Mouse (Mus musculus) mouse trophoblast stem cell (cell line): ENCODE measurements around the gene Tacc3.

Experiments used
- in situ Hi-C, 2 experiments: fragments of 300-500 bp; cut with MseI, MboI; formaldehyde crosslinking; loops; 2 replicates in 1 of 2; 3 replicates in 1 of 2; pipeline ENCODE4 v1.15.1; 2025

Tacc3 gene

GRCm38 (mm10) chr5:33655251-33655840, 2.6 kb upstream of the Tacc3 start:
- in situ Hi-C loops: no loop called here

- in situ Hi-C loops: no loop called here
Observed at GRCm38 (mm10) chr5:33656739-33657138, 1.2 kb upstream of the Tacc3 start.

- in situ Hi-C loops: no loop called here
Observed at GRCm38 (mm10) chr5:33657251-33657786, 609 bp upstream of the Tacc3 start.

- in situ Hi-C loops: no loop called here
Observed at GRCm38 (mm10) chr5:33658664-33659050, 729 bp downstream of the Tacc3 start.

- in situ Hi-C loops: no loop called here
Observed at GRCm38 (mm10) chr5:33668223-33668622, 10.3 kb downstream of the Tacc3 start.

- in situ Hi-C loops: no loop called here
Observed at GRCm38 (mm10) chr5:33671659-33672058, 13.7 kb downstream of the Tacc3 start.

GRCm38 (mm10) chr5:33674439-33674838, 16.5 kb downstream of the Tacc3 start:
- in situ Hi-C loops: no loop called here

GRCm38 (mm10) chr5:33675964-33676363, 18.0 kb downstream of the Tacc3 start:
- in situ Hi-C loops: no loop called here

- in situ Hi-C loops: no loop called here
Observed at GRCm38 (mm10) chr5:33678244-33678643, 20.3 kb downstream of the Tacc3 start.

- in situ Hi-C loops: loop anchor here in 1 of 2 experiments (5.0 kb wide), 1 partner anchor 46 kb away; no protein-coding TSS in a partner anchor
Observed at GRCm38 (mm10) chr5:33681044-33681443, 23.1 kb downstream of the Tacc3 start.

GRCm38 (mm10) chr5:33681611-33682388, 23.9 kb downstream of the Tacc3 start:
- in situ Hi-C loops: loop anchor here in 1 of 2 experiments (5.0 kb wide), 1 partner anchor 46 kb away; no protein-coding TSS in a partner anchor

GRCm38 (mm10) chr5:33682963-33683362, 25.0 kb downstream of the Tacc3 start:
- in situ Hi-C loops: loop anchor here in 1 of 2 experiments (5.0 kb wide), 1 partner anchor 44 kb away; no protein-coding TSS in a partner anchor

- in situ Hi-C loops: loop anchor here in 1 of 2 experiments (5.0 kb wide), 1 partner anchor 43 kb away; no protein-coding TSS in a partner anchor
Observed at GRCm38 (mm10) chr5:33683897-33684652, 26.1 kb downstream of the Tacc3 start.

- in situ Hi-C loops: loop anchor here (5.0 kb wide), 2 partner anchors 37 to 42 kb away; partner anchors contain the start of gene Fgfr3 (in 1 of the 2)
Observed at GRCm38 (mm10) chr5:33684932-33685331, 27.0 kb downstream of the Tacc3 start.

- in situ Hi-C loops: loop anchor here in 1 of 2 experiments (5.0 kb wide), 1 partner anchor 35 kb away; the partner anchor contains the start of gene Fgfr3
Observed at GRCm38 (mm10) chr5:33687142-33687541, 29.2 kb downstream of the Tacc3 start.

- in situ Hi-C loops: loop anchor here in 1 of 2 experiments (5.0 kb wide), 1 partner anchor 34 kb away; the partner anchor contains the start of gene Fgfr3
Observed at GRCm38 (mm10) chr5:33688278-33689220, 30.6 kb downstream of the Tacc3 start.

GRCm38 (mm10) chr5:33689221-33689844, 31.4 kb downstream of the Tacc3 start:
- in situ Hi-C loops: loop anchor here in 1 of 2 experiments (5.0 kb wide), 1 partner anchor 33 kb away; the partner anchor contains the start of gene Fgfr3

GRCm38 (mm10) chr5:33689852-33690645, 32.1 kb downstream of the Tacc3 start:
- in situ Hi-C loops: loop anchor here in 1 of 2 experiments (5.0 kb wide), 1 partner anchor 32 kb away; the partner anchor contains the start of gene Fgfr3

- in situ Hi-C loops: no loop called here
Observed at GRCm38 (mm10) chr5:33692393-33692792, 34.5 kb downstream of the Tacc3 start.
